Mouse (Mus musculus) embryonic facial prominence, embryonic 11.5 days (tissue): ENCODE data around the gene Fcrlb. TPM values are rescaled to one million over a fixed set of nuclear protein-coding genes. Genes with fewer than 3 reads are reported as not detected.

Experiments
- ATAC-seq: fragments of 200-750 bp; cut with Nextera tagmentation; replicated peaks from 2 replicates; pipeline ENCODE4 v1.8.0; 2017; ENCODE audit warnings: low read depth; ENCODE audit not compliant: insufficient number of reproducible peaks, low FRiP score, low TSS enrichment
- DNase-seq: peaks from one replicate; pipeline ENCODE4 v3.0.0-alpha.2; 2015; ENCODE audit warnings: low spot score
- H3K27ac ChIP-seq: fragments of 300-500 bp; sonication (generic); replicated peaks from 2 replicates; pipeline ENCODE4 v1.5.1; 2014; ENCODE audit warnings: mild to moderate bottlenecking, low read depth, low read length, control low read depth
- H3K27me3 ChIP-seq: fragments of 300-500 bp; sonication (generic); 2 replicates; pipeline ENCODE4 v1.6.1; 2014; ENCODE audit warnings: mild to moderate bottlenecking, low read length, moderate library complexity, mixed read lengths; ENCODE audit not compliant: control insufficient read depth, insufficient read depth
- H3K36me3 ChIP-seq: fragments of 300-500 bp; sonication (generic); replicated peaks from 2 replicates; pipeline ENCODE4 v1.6.1; 2014; ENCODE audit warnings: low read depth, mild to moderate bottlenecking, low read length, moderate library complexity, mixed read lengths; ENCODE audit not compliant: control insufficient read depth, insufficient read depth
- H3K4me1 ChIP-seq: fragments of 300-500 bp; sonication (generic); 2 replicates; pipeline ENCODE4 v1.6.1; 2014; ENCODE audit warnings: low read length, mixed read lengths; ENCODE audit not compliant: control insufficient read depth, insufficient read depth
- H3K4me2 ChIP-seq: fragments of 300-500 bp; sonication (generic); 2 replicates; pipeline ENCODE4 v1.6.1; 2014; ENCODE audit warnings: low read depth, mild to moderate bottlenecking, control low read depth, low read length, moderate library complexity
- H3K4me3 ChIP-seq: fragments of 300-500 bp; sonication (generic); 2 replicates; pipeline ENCODE4 v1.5.1; 2014; ENCODE audit warnings: low read depth, low read length, control low read depth
- H3K9ac ChIP-seq: fragments of 300-500 bp; sonication (generic); replicated peaks from 2 replicates; pipeline ENCODE4 v1.6.1; 2014; ENCODE audit warnings: mild to moderate bottlenecking, control low read depth, low read length
- H3K9me3 ChIP-seq: fragments of 300-500 bp; sonication (generic); replicated peaks from 2 replicates; pipeline ENCODE4 v1.6.1; 2016; ENCODE audit warnings: mild to moderate bottlenecking, low read length, inconsistent platforms, mixed read lengths; ENCODE audit not compliant: control insufficient read depth
- WGBS: fragments of 180-500 bp; shearing (Covaris S2); extraction: QIAGEN DNeasy Blood & Tissue Kit; methylation state at CpG from one replicate; pipeline ENCODE4 v1.1.7; 2014; 5-methylcytosine and 5-hydroxymethylcytosine counted together
- polyA plus RNA-seq: library from polyadenylated mRNA; unstranded; fragments of >200 nt; fragmentation: Nextera tagmentation; extraction: Ambion mirVana; gene quantifications from 2 replicates; pipeline ENCODE4 v1.2.1, GENCODE M21; 2014

The Fcrlb gene
- polyA plus RNA-seq, 1 experiment from 2014 or later = not detected

GRCm38 (mm10) chr1:170907456-170908191 is 5.1 kb downstream of the Fcrlb start:
- under 1% methylated on average over 70 of the region's 71 CpGs for WGBS
- ATAC-seq = peak; percentile 66; the same call in 1 of the 2 replicates
- H3K4me2 ChIP-seq = peak overlapping the region; percentile 95
- peak overlapping the region; percentile 37 for H3K9ac ChIP-seq
- H3K9me3 ChIP-seq = no peaks in the 10 kb centered on the region
- H3K4me3 ChIP-seq = peak overlapping the region; percentile 53
- no peaks in the 10 kb centered on the region for H3K36me3 ChIP-seq
- no peaks in the 10 kb centered on the region; the same call in 1 of the 2 replicates for H3K4me1 ChIP-seq
- H3K27ac ChIP-seq = no peak overlapping the region
- peak; percentile 68 for DNase-seq
- peaks cover 30% of the 10 kb centered on the region for H3K27me3 ChIP-seq

DNA sequence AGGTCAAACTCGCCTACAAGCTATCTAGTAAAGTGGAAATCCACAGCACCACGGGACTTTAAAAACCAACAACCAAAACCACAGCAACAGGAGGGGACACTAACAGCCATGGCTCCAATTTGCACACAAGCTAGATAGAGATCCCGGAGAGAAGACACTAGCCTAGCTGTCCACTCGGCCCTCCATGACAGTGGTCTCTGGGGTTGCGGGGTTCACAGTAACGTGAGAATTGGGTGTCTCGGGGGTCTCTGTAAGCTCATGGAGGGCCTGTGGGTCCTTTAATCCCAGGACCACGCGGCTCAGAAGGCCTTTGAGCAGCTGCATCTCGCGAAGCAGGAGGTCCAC is 5.7 kb downstream of the Fcrlb start:
- Histone ChIP-seq H3K36me3 (no peaks in the 10 kb centered on the region), H3K4me2 (peak overlapping the region; percentile 95), H3K4me3 (peak overlapping the region; percentile 53), H3K27me3 (peaks cover 30% of the 10 kb centered on the region), H3K27ac (no peak overlapping the region), H3K9ac (peak overlapping the region; percentile 37), H3K9me3 (no peaks in the 10 kb centered on the region), H3K4me1 (no peaks in the 10 kb centered on the region; the same call in 1 of the 2 replicates)
- DNase-seq (no peak), ATAC-seq (no peak)
- WGBS = 18% methylated on average over 11 of the region's 11 CpGs

DNA sequence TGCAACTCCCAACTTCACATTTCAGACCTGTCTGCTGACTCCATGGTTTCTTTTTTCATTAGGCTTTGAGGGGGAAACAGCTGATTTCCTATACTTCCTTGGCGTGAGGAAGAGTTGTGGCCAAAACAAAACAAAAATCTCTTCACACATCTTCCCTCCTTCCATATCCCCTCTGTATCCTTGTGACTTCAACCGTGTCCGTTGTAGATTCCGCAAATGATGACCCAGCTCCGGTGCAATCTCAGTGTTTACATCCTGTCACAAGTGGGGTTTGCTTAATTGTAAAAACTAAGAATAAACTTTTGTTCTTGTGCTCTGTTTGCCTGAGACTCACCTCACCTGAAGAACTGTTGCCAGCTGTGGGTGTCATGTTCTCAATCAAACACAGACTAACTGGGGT is 9.3 kb downstream of the Fcrlb start:
- ATAC-seq (no peak), DNase-seq (no peak)
- H3K27ac ChIP-seq = no peak overlapping the region
- H3K36me3 ChIP-seq = no peaks in the 10 kb centered on the region
- H3K9me3 ChIP-seq = no peaks in the 10 kb centered on the region
- peaks cover 20% of the 10 kb centered on the region for H3K27me3 ChIP-seq
- WGBS = 72% methylated on average over 5 of the region's 5 CpGs
- no peaks in the 10 kb centered on the region; the same call in 1 of the 2 replicates for H3K4me1 ChIP-seq
- H3K9ac ChIP-seq = no peak overlapping the region
- H3K4me3 ChIP-seq = no peak overlapping the region
- H3K4me2 ChIP-seq = no peak overlapping the region

- Histone ChIP-seq H3K9me3 (no peaks in the 10 kb centered on the region), H3K27ac (no peak overlapping the region), H3K27me3 (0 out of 2 replicates have a peak, but pooled peaks cover 3% of the 10 kb centered on the region), H3K4me2 (no peak overlapping the region), H3K36me3 (no peaks in the 10 kb centered on the region), H3K4me1 (no peaks in the 10 kb centered on the region), H3K4me3 (no peak overlapping the region), H3K9ac (no peak overlapping the region)
- ATAC-seq (no peak), DNase-seq (peak; percentile 91)
- 28% methylated on average over 10 of the region's 10 CpGs for WGBS
These were observed 11.1 kb downstream of the Fcrlb start for GRCm38 (mm10) chr1:170901536-170902238.

DNA sequence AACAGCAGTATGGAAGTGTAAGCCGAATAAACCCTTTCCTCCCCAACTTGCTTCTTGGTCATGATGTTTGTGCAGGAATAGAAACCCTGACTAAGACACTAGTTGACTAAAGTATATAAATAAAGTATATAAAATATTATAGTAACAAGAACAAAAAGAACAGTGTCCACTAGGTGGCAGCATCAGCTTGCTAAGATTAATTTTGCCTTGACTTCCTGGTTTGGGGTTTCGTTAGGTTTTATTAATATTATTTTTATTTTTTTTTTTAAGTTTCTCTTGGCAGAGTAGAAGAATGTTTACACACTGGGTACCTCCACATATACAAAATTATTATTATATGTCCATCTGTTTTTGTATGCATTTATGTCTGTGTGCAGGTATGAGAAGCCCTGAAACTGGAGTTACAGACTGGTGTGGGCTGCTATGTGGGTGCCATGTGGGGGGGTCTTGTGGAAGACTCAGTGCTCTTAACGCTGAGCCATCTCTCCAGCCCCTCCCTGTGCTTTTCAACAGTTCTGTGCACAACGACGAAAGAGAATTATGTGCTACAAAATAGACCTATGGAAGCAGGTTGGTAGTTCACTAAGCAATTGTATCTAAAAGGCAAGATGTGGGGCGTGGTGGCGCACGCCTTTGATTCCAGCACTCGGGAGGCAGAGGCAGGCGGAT is 11.8 kb downstream of the Fcrlb start:
- WGBS = 35% methylated on average over 10 of the region's 10 CpGs
- ATAC-seq (no peak), DNase-seq (peak; percentile 83)
- H3K9me3 ChIP-seq = no peaks in the 10 kb centered on the region
- no peaks in the 10 kb centered on the region for H3K4me1 ChIP-seq
- H3K4me2 ChIP-seq = no peak overlapping the region
- H3K36me3 ChIP-seq = no peaks in the 10 kb centered on the region
- no peak overlapping the region for H3K9ac ChIP-seq
- no peaks in the 10 kb centered on the region for H3K27me3 ChIP-seq
- no peak overlapping the region for H3K27ac ChIP-seq
- H3K4me3 ChIP-seq = no peak overlapping the region

- H3K9me3 ChIP-seq = no peaks in the 10 kb centered on the region
- no peak for ATAC-seq
- WGBS = 80% methylated on average over 16 of the region's 16 CpGs
These were observed 14.2 kb downstream of the Fcrlb start for GRCm38 (mm10) chr1:170898413-170899075.

GRCm38 (mm10) chr1:170896651-170897281 is 16.0 kb downstream of the Fcrlb start:
- Histone ChIP-seq H3K27me3 (no peaks in the 10 kb centered on the region), H3K4me1 (no peaks in the 10 kb centered on the region), H3K9me3 (no peaks in the 10 kb centered on the region), H3K36me3 (no peaks in the 10 kb centered on the region), H3K9ac (no peak overlapping the region), H3K27ac (no peak overlapping the region), H3K4me2 (no peak overlapping the region), H3K4me3 (no peak overlapping the region)
- DNase-seq (no peak), ATAC-seq (no peak)
- 89% methylated on average over 5 of the region's 5 CpGs for WGBS

More at GRCm38 (mm10) chr1:170898413-170899075, 14.2 kb downstream of the Fcrlb start:
- no peak overlapping the region for H3K4me3 ChIP-seq
- no peak overlapping the region for H3K4me2 ChIP-seq
- no peaks in the 10 kb centered on the region for H3K36me3 ChIP-seq
- no peak for DNase-seq
- H3K4me1 ChIP-seq = no peaks in the 10 kb centered on the region
- no peak overlapping the region for H3K27ac ChIP-seq
- H3K9ac ChIP-seq = no peak overlapping the region
- no peaks in the 10 kb centered on the region for H3K27me3 ChIP-seq
